Mouse (Mus musculus) spleen, adult 2 months (tissue): ENCODE results near the gene Lig4.

Experiments used
- CTCF ChIP-seq: fragments of 200-500 bp; IDR thresholded peaks from 2 replicates; pipeline ENCODE4 v1.5.1; 2011; ENCODE audit warnings: mild to moderate bottlenecking, inconsistent platforms; ENCODE audit not compliant: insufficient read depth, insufficient read length, insufficient replicate concordance; ENCODE audit errors: extremely low read depth
- POLR2A ChIP-seq: fragments of 200-500 bp; IDR thresholded peaks from 2 replicates; pipeline ENCODE4 v1.6.1; 2011; ENCODE audit warnings: low read depth, low read length, inconsistent platforms

GRCm38 (mm10) chr8:10017231-10017630 is 39.7 kb upstream of the Lig4 start:
- TF ChIP-seq POLR2A (no peak), CTCF (no peak)
